Comparison of ENCODE assay signal across 16 mouse cellular contexts in the genomic region with DNA sequence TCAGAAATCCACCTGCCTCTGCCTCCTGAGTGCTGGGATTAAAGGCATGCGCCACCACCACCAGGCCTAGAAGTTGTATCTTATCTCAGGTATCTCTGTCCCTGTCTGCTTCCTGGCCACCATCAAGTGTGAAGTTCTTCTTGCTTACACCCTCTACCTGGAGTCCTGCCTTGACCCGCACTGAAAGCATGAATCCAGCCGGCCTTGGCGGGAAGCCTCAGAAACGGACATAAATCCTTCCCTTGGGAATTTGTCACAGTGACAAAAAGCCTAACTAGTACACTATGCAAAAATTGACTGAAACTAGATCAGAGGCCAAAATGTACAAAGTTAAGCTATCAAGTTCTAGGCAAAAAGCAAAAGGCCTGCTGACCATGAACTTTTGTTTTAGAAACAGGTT. TPM values are rescaled to one million over a fixed set of nuclear protein-coding genes. Genes with fewer than 3 reads are reported as not detected.
DNase-seq lines count a peak whose midpoint lies in the region.
"Had no signal": no experiment of that assay in that cellular context is flagged by ENCODE, and none has a peak within 500 bp of the region (broad histone marks: within the 10 kb centered on the region; RNA-seq: fewer than 3 reads in every experiment).

No protein-coding gene starts in this region.

- peak; percentile 58 for DNase-seq in adrenal gland, postnatal 10 days
- DNase-seq in adrenal gland, adult 8-10 months, result no peak
- peak; percentile 23 for DNase-seq in gastrocnemius, postnatal 25 days
- DNase-seq in gastrocnemius, postnatal 10 days, result no peak
- peak; percentile 40 for DNase-seq in adrenal gland, postnatal 14 days
- DNase-seq in heart, postnatal 25 days (ENCODE audit: low spot score), result no peak
- DNase-seq: cerebellum, adult 11-12 months; cerebellum, adult 8-10 months; cerebellum, postnatal 10 days; cerebellum, postnatal 36 days; embryo, embryonic 11 days; heart, adult 18-20 months; heart, postnatal 10 days; heart, postnatal 4 days; kidney, adult 2 months had no signal

- intact Hi-C loops in heart, postnatal 25 days (cut with DNase I), result no loop called here

RNA-seq across cellular contexts. Expression of a gene that starts 26.4 kb away (rescaled TPM):
- total RNA-seq in adrenal gland, postnatal 10 days (2021), result 10 to 100 TPM; 11.5 to 19.7 TPM
- total RNA-seq in adrenal gland, adult 8-10 months (2022), result 100 to 1,000 TPM in 2 of 4 experiments, 1 to 10 TPM in 2; 5.0 to 180 (median 83.0) TPM
- total RNA-seq in gastrocnemius, postnatal 25 days (2021), result 10 to 100 TPM; 13.1 to 14.4 TPM
- 10 to 100 TPM in 1 of 2 experiments, 1 to 10 TPM in 1; 2.7 to 20.8 TPM for total RNA-seq in gastrocnemius, postnatal 10 days (2021)
- total RNA-seq in adrenal gland, postnatal 14 days (2021), result 16.5 and 19.0 TPM in 2 replicates
- total RNA-seq in heart, postnatal 25 days (2021), result 10 to 100 TPM; 52.8 to 68.3 TPM
- total RNA-seq: MEL had no signal

RNA-seq across cellular contexts. Expression of a gene that starts 39.5 kb away (rescaled TPM):
- 100 to 1,000 TPM; 183 to 188 TPM for total RNA-seq in adrenal gland, postnatal 10 days (2021)
- 100 to 1,000 TPM; 248 to 380 (median 315) TPM for total RNA-seq in adrenal gland, adult 8-10 months (2022)
- total RNA-seq in gastrocnemius, postnatal 25 days (2021), result 10 to 100 TPM; 47.6 to 54.2 TPM
- 10 to 100 TPM; 51.8 to 53.6 TPM for total RNA-seq in gastrocnemius, postnatal 10 days (2021)
- 202 and 263 TPM in 2 replicates for total RNA-seq in adrenal gland, postnatal 14 days (2021)
- 100 to 1,000 TPM in 1 of 2 experiments, 10 to 100 TPM in 1; 91.2 to 111 TPM for total RNA-seq in heart, postnatal 25 days (2021)

Comparison
In these comparisons a context has a peak if more than half of its experiments do, and no peak if none do; other contexts are left out.
1. DNase-seq: peak in adrenal gland, postnatal 10 days (single experiment), gastrocnemius, postnatal 25 days (single experiment) and adrenal gland, postnatal 14 days (single experiment); none in adrenal gland, adult 8-10 months (single experiment), gastrocnemius, postnatal 10 days (single experiment) and heart, postnatal 25 days (single experiment).